ENCODE assay signal across 15 mouse cellular contexts in genomic region chr10:56980821-56981220, GRCm38 (mm10).
A peak's percentile ranks its signal among the peaks of the same experiment; 100 is the strongest.
DNase-seq lines count a peak whose midpoint lies in the region; ATAC-seq lines count a peak whose summit lies in the region.
"Had no signal": no experiment of that assay in that cellular context is flagged by ENCODE, and none has a peak within 500 bp of the region (broad histone marks: within the 10 kb centered on the region; RNA-seq: fewer than 3 reads in every experiment).

No protein-coding gene starts in this region.

- 14% methylated on average over 3 of the region's 3 CpGs for WGBS in heart, embryonic 13.5 days
- WGBS in limb, embryonic 12.5 days, result 34% methylated on average over 3 of the region's 3 CpGs

- no peaks in the 10 kb centered on the region for H3K27me3 ChIP-seq in heart, embryonic 13.5 days (replicated peaks)
- no peaks in the 10 kb centered on the region for H3K27me3 ChIP-seq in limb, embryonic 12.5 days
- H3K27me3 ChIP-seq: megakaryocyte, embryonic 14.5 days had no signal

- peak overlapping the region; percentile 76 for H3K27ac ChIP-seq in heart, embryonic 13.5 days (replicated peaks)
- H3K27ac ChIP-seq in limb, embryonic 12.5 days, result no peak overlapping the region
- H3K27ac ChIP-seq: hindbrain, embryonic 10.5 days had no signal

- H3K9me3 ChIP-seq in heart, embryonic 13.5 days, result no peaks in the 10 kb centered on the region
- no peaks in the 10 kb centered on the region for H3K9me3 ChIP-seq in limb, embryonic 12.5 days
- H3K9me3 ChIP-seq: hindbrain, embryonic 10.5 days; megakaryocyte, embryonic 14.5 days had no signal

- no peaks in the 10 kb centered on the region for H3K36me3 ChIP-seq in heart, embryonic 13.5 days
- no peaks in the 10 kb centered on the region for H3K36me3 ChIP-seq in limb, embryonic 12.5 days
- H3K36me3 ChIP-seq: hindbrain, embryonic 10.5 days had no signal

- peak; percentile 88 for ATAC-seq in heart, embryonic 13.5 days (ENCODE audit: extremely low read depth, insufficient number of reproducible peaks, low FRiP score, low TSS enrichment)
- peak; percentile 56; the same call in 1 of the 2 replicates for ATAC-seq in limb, embryonic 12.5 days (ENCODE audit: insufficient number of reproducible peaks, insufficient read depth, low FRiP score, low TSS enrichment, low read depth)
- ATAC-seq: intestine, postnatal 0 days had no signal

- peak; percentile 7 for DNase-seq in embryo, embryonic 10.5 days (ENCODE audit: low spot score)
- DNase-seq in embryo, embryonic 11 days, result no peak
- peak; percentile 8 to 47 for DNase-seq in lung, postnatal 4 days
- DNase-seq in adrenal gland, postnatal 36 days, result no peak
- no peak for DNase-seq in ovary, adult 18-20 months (ENCODE audit: low spot score)
- no peak for DNase-seq in cerebellum, postnatal 14 days
- DNase-seq: cerebellum, postnatal 10 days; layer of hippocampus, postnatal 36 days; liver; thymus, adult 18-20 months had no signal

- no peak overlapping the region for H3K9ac ChIP-seq in heart, embryonic 13.5 days
- no peak overlapping the region for H3K9ac ChIP-seq in limb, embryonic 12.5 days (replicated peaks)

- no peak overlapping the region for H3K4me3 ChIP-seq in heart, embryonic 13.5 days
- no peak overlapping the region for H3K4me3 ChIP-seq in limb, embryonic 12.5 days (replicated peaks)
- H3K4me3 ChIP-seq: hindbrain, embryonic 10.5 days; megakaryocyte, embryonic 14.5 days had no signal

- H3K4me2 ChIP-seq in heart, embryonic 13.5 days, result no peak overlapping the region
- H3K4me2 ChIP-seq in limb, embryonic 12.5 days, result no peak overlapping the region

- H3K4me1 ChIP-seq in heart, embryonic 13.5 days, result peaks cover 22% of the 10 kb centered on the region
- peaks cover 29% of the 10 kb centered on the region for H3K4me1 ChIP-seq in limb, embryonic 12.5 days (replicated peaks)
- H3K4me1 ChIP-seq: hindbrain, embryonic 10.5 days; megakaryocyte, embryonic 14.5 days had no signal

Comparison
In these comparisons a context has a peak if more than half of its experiments do, and no peak if none do; other contexts are left out.
1. DNase-seq: peak in embryo, embryonic 10.5 days (single experiment) and lung, postnatal 4 days (2 of 2); none in embryo, embryonic 11 days (single experiment), adrenal gland, postnatal 36 days (0 of 2), ovary, adult 18-20 months (single experiment) and cerebellum, postnatal 14 days (0 of 2).